Mouse (Mus musculus) ES-E14 (cell line): Measurements from ENCODE around the gene Adamts14.

ENCODE experiments used
- CHD2 ChIP-seq: IDR thresholded peaks from 2 replicates; pipeline ENCODE4 v1.6.1; 2014; ENCODE audit warnings: mild to moderate bottlenecking, low read depth, low read length, inconsistent platforms
- HCFC1 ChIP-seq: IDR thresholded peaks from 2 replicates; pipeline ENCODE4 v1.6.1; 2012; ENCODE audit warnings: low read length, inconsistent platforms, borderline replicate concordance; ENCODE audit not compliant: insufficient read depth
- MAFK ChIP-seq: IDR thresholded peaks from 2 replicates; pipeline ENCODE4 v1.6.1; 2014; ENCODE audit warnings: mild to moderate bottlenecking, low read depth, low read length, inconsistent platforms; ENCODE audit not compliant: insufficient read depth
- ZC3H11A ChIP-seq: IDR thresholded peaks from 2 replicates; pipeline ENCODE4 v1.6.1; 2012; ENCODE audit warnings: low read depth, mild to moderate bottlenecking, inconsistent platforms, low read length, borderline replicate concordance

- TF ChIP-seq ZC3H11A (no peak), HCFC1 (no peak), CHD2 (no peak), MAFK (no peak)
Observed at GRCm38 (mm10) chr10:61155611-61156010, 117.6 kb downstream of the Adamts14 start.
